Mouse (Mus musculus): ENCODE measurements around the gene Aox3. TPM values are rescaled to one million over a fixed set of nuclear protein-coding genes. Genes with fewer than 3 reads are reported as not detected.

The Aox3 gene
- total and polyA plus RNA-seq, 3 experiments = 0.33 TPM; not detected in 2

- TF ChIP-seq POLR2AphosphoS5 (IDR thresholded peaks at IDR 0.05; ENCODE audit: insufficient replicate concordance, low read depth, low read length) = no peak
- no peak for TF ChIP-seq GATA1 (IDR thresholded peaks at IDR 0.05; ENCODE audit: borderline replicate concordance, low read length)
- no peak for TF ChIP-seq GATA2 (IDR thresholded peaks at IDR 0.05; ENCODE audit: borderline replicate concordance, low read depth, low read length)
- DNase-seq (ENCODE audit: low spot score) (no peak), ATAC-seq (ENCODE audit: extremely low read depth, insufficient number of reproducible peaks, low FRiP score, poor library complexity, severe bottlenecking) (no peak)
- no peaks in the 10 kb centered on the region for H3K36me3 ChIP-seq (replicated peaks)
- no peak overlapping the region for H3K4me3 ChIP-seq (ENCODE audit: low read depth, low read length)
- H3K27me3 ChIP-seq (ENCODE audit: insufficient read depth, low read length) = peaks cover 3% of the 10 kb centered on the region; the same call in 1 of the 2 replicates
- H3K9me3 ChIP-seq (replicated peaks) = no peaks in the 10 kb centered on the region
- no peaks in the 10 kb centered on the region for H3K4me1 ChIP-seq (ENCODE audit: insufficient read depth, low read depth, low read length)
Measured at GRCm38 (mm10) chr1:58146026-58146425, 33.1 kb downstream of the Aox3 start.

GRCm38 (mm10) chr1:58147776-58148175, 34.8 kb downstream of the Aox3 start:
- H3K27me3 ChIP-seq (ENCODE audit: insufficient read depth, low read length) = peaks cover 3% of the 10 kb centered on the region; the same call in 1 of the 2 replicates
- no peaks in the 10 kb centered on the region for H3K4me1 ChIP-seq (ENCODE audit: insufficient read depth, low read depth, low read length)
- no peak overlapping the region for H3K4me3 ChIP-seq (ENCODE audit: low read depth, low read length)
- DNase-seq (ENCODE audit: low spot score) (no peak), ATAC-seq (ENCODE audit: extremely low read depth, insufficient number of reproducible peaks, low FRiP score, poor library complexity, severe bottlenecking) (no peak)
- H3K9me3 ChIP-seq (replicated peaks) = no peaks in the 10 kb centered on the region
- TF ChIP-seq GATA1 (IDR thresholded peaks at IDR 0.05; ENCODE audit: borderline replicate concordance, low read length) = no peak
- no peak for TF ChIP-seq CTCF (IDR thresholded peaks at IDR 0.05; ENCODE audit: low read depth, low read length)
- TF ChIP-seq POLR2AphosphoS5 (IDR thresholded peaks at IDR 0.05; ENCODE audit: insufficient replicate concordance, low read depth, low read length) = no peak
- TF ChIP-seq GATA2 (IDR thresholded peaks at IDR 0.05; ENCODE audit: borderline replicate concordance, low read depth, low read length) = no peak
- TF ChIP-seq TAL1 (conservative IDR thresholded peaks at IDR 0.05; ENCODE audit: low read depth, low read length) = no peak
- no peaks in the 10 kb centered on the region for H3K36me3 ChIP-seq (replicated peaks)

GRCm38 (mm10) chr1:58152247-58152646, 39.3 kb downstream of the Aox3 start:
- no peak for DNase-seq (ENCODE audit: low spot score)
- no peak for TF ChIP-seq GATA2 (IDR thresholded peaks at IDR 0.05; ENCODE audit: borderline replicate concordance, low read depth, low read length)
- TF ChIP-seq TAL1 (conservative IDR thresholded peaks at IDR 0.05; ENCODE audit: low read depth, low read length) = no peak
- TF ChIP-seq POLR2AphosphoS5 (IDR thresholded peaks at IDR 0.05; ENCODE audit: insufficient replicate concordance, low read depth, low read length) = no peak
- no peak for TF ChIP-seq CTCF (IDR thresholded peaks at IDR 0.05; ENCODE audit: low read depth, low read length)
- TF ChIP-seq GATA1 (IDR thresholded peaks at IDR 0.05; ENCODE audit: borderline replicate concordance, low read length) = no peak
- no peak for ATAC-seq (ENCODE audit: extremely low read depth, insufficient number of reproducible peaks, low FRiP score, poor library complexity, severe bottlenecking)
- Histone ChIP-seq H3K4me1 (ENCODE audit: insufficient read depth, low read depth, low read length) (no peaks in the 10 kb centered on the region), H3K9me3 (replicated peaks) (no peaks in the 10 kb centered on the region), H3K4me3 (ENCODE audit: low read depth, low read length) (no peak overlapping the region), H3K36me3 (replicated peaks) (no peaks in the 10 kb centered on the region), H3K27me3 (ENCODE audit: insufficient read depth, low read length) (peaks cover 14% of the 10 kb centered on the region; the same call in 1 of the 2 replicates)

GRCm38 (mm10) chr1:58156747-58157146, 43.8 kb downstream of the Aox3 start:
- no peaks in the 10 kb centered on the region for H3K9me3 ChIP-seq (replicated peaks)
- ATAC-seq (ENCODE audit: extremely low read depth, insufficient number of reproducible peaks, low FRiP score, poor library complexity, severe bottlenecking) = no peak

GRCm38 (mm10) chr1:58169893-58170292, 57.0 kb downstream of the Aox3 start:
- H3K36me3 ChIP-seq (replicated peaks) = no peaks in the 10 kb centered on the region
- no peaks in the 10 kb centered on the region for H3K9me3 ChIP-seq (replicated peaks)
- no peak for TF ChIP-seq POLR2AphosphoS5 (IDR thresholded peaks at IDR 0.05; ENCODE audit: insufficient replicate concordance, low read depth, low read length)
- TF ChIP-seq GATA1 (IDR thresholded peaks at IDR 0.05; ENCODE audit: borderline replicate concordance, low read length) = no peak
- TF ChIP-seq TAL1 (conservative IDR thresholded peaks at IDR 0.05; ENCODE audit: low read depth, low read length) = no peak
- TF ChIP-seq GATA2 (IDR thresholded peaks at IDR 0.05; ENCODE audit: borderline replicate concordance, low read depth, low read length) = no peak
- no peak for TF ChIP-seq CTCF (IDR thresholded peaks at IDR 0.05; ENCODE audit: low read depth, low read length)
- DNase-seq (ENCODE audit: low spot score) (no peak), ATAC-seq (ENCODE audit: extremely low read depth, insufficient number of reproducible peaks, low FRiP score, poor library complexity, severe bottlenecking) (no peak)
- no peaks in the 10 kb centered on the region for H3K4me1 ChIP-seq (ENCODE audit: insufficient read depth, low read depth, low read length)
- H3K4me3 ChIP-seq (ENCODE audit: low read depth, low read length) = no peak overlapping the region
- H3K27me3 ChIP-seq (ENCODE audit: insufficient read depth, low read length) = peaks cover 10% of the 10 kb centered on the region; the same call in 1 of the 2 replicates

More at GRCm38 (mm10) chr1:58156747-58157146, 43.8 kb downstream of the Aox3 start:
- DNase-seq (ENCODE audit: low spot score) = peak; percentile 15
- Histone ChIP-seq H3K36me3 (replicated peaks) (no peaks in the 10 kb centered on the region), H3K4me3 (ENCODE audit: low read depth, low read length) (no peak overlapping the region), H3K27me3 (ENCODE audit: insufficient read depth, low read length) (peaks cover 15% of the 10 kb centered on the region; the same call in 1 of the 2 replicates), H3K4me1 (ENCODE audit: insufficient read depth, low read depth, low read length) (no peaks in the 10 kb centered on the region)
- TF ChIP-seq CTCF (IDR thresholded peaks at IDR 0.05; ENCODE audit: low read depth, low read length) = peak; percentile 40; the same call in 1 of the 2 replicates
- TF ChIP-seq POLR2AphosphoS5 (IDR thresholded peaks at IDR 0.05; ENCODE audit: insufficient replicate concordance, low read depth, low read length) = no peak
- TF ChIP-seq GATA2 (IDR thresholded peaks at IDR 0.05; ENCODE audit: borderline replicate concordance, low read depth, low read length) = no peak
- no peak for TF ChIP-seq TAL1 (conservative IDR thresholded peaks at IDR 0.05; ENCODE audit: low read depth, low read length)

- no peaks in the 10 kb centered on the region for H3K36me3 ChIP-seq (replicated peaks)
- H3K4me1 ChIP-seq (ENCODE audit: insufficient read depth, low read depth, low read length) = no peaks in the 10 kb centered on the region
- H3K9me3 ChIP-seq (replicated peaks) = no peaks in the 10 kb centered on the region
- ATAC-seq (ENCODE audit: extremely low read depth, insufficient number of reproducible peaks, low FRiP score, poor library complexity, severe bottlenecking) (no peak), DNase-seq (ENCODE audit: low spot score) (no peak)
- no peak overlapping the region for H3K4me3 ChIP-seq (ENCODE audit: low read depth, low read length)
- H3K27me3 ChIP-seq (ENCODE audit: insufficient read depth, low read length) = peaks cover 4% of the 10 kb centered on the region; the same call in 1 of the 2 replicates
- TF ChIP-seq POLR2AphosphoS5 (IDR thresholded peaks at IDR 0.05; ENCODE audit: insufficient replicate concordance, low read depth, low read length) (no peak), TAL1 (conservative IDR thresholded peaks at IDR 0.05; ENCODE audit: low read depth, low read length) (no peak), GATA2 (IDR thresholded peaks at IDR 0.05; ENCODE audit: borderline replicate concordance, low read depth, low read length) (no peak), GATA1 (IDR thresholded peaks at IDR 0.05; ENCODE audit: borderline replicate concordance, low read length) (no peak), CTCF (IDR thresholded peaks at IDR 0.05; ENCODE audit: low read depth, low read length) (no peak)
Measured at GRCm38 (mm10) chr1:58188514-58189175, 75.7 kb downstream of the Aox3 start.

Data from G1E (cell line).